Mouse (Mus musculus) left cerebral cortex, postnatal 25 days (tissue): ENCODE measurements around the gene Chrm3. TPM values are rescaled to one million over a fixed set of nuclear protein-coding genes. Genes with fewer than 3 reads are reported as not detected.

Experiments
- DNase-seq, 2 experiments: peaks; one replicate each; pipeline ENCODE4 v3.0.0; 2022; ENCODE audit warnings: low spot score in 2 of 2, mixed read lengths in 1 of 2
- intact Hi-C: fragments of 180-260 bp; cut with DNase I; formaldehyde crosslinking; loops from one replicate; pipeline ENCODE4 v1.15.1; 2025
- total RNA-seq, 2 experiments: library from RNA; stranded (reverse); gene quantifications; 2 replicates each; pipeline ENCODE4 v1.2.3; 2021

Chrm3 gene
- total RNA-seq, 2 experiments from 2014 or later = 50.7 to 57.5 TPM

DNA sequence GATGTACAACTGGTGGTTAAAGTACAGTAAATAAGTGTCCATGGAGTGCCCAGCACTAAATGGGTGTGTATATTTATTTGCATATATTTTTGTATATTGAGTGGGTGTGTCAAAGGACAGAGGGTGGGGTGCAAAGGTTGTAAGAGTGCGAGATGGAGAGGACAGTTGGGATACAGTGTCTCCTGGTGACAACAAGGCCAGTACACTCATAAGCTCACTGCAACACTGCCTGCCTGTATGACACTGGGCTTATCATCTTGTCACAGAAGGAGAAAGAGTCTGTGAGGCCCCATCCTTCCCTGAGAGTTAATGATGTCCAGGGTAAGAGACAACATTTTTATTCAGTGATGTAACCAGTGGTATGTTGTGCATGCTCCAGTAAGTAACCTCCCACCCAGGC, 439.5 kb downstream of the Chrm3 start:
- intact Hi-C loops = no loop called here
- DNase-seq = no peak

DNA sequence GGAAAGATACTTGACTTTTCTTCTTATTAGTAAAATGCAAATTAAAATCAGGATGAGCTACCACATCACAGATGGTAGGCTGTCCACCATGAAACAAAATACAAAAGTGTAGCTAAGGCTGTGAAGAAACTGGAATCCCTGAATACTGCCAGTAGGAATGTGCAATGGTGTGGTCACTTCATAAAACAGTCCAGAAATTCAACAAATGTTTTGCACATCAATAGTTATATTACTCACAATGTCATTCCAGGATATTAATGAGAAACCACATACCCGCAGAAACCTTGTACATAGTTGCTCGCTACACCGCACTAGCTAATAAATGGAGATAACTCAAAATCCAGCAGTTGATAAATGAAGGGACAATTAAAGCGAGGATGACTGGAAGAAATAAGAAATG, 447.9 kb downstream of the Chrm3 start:
- intact Hi-C loops = no loop called here
- DNase-seq = no peak

DNA sequence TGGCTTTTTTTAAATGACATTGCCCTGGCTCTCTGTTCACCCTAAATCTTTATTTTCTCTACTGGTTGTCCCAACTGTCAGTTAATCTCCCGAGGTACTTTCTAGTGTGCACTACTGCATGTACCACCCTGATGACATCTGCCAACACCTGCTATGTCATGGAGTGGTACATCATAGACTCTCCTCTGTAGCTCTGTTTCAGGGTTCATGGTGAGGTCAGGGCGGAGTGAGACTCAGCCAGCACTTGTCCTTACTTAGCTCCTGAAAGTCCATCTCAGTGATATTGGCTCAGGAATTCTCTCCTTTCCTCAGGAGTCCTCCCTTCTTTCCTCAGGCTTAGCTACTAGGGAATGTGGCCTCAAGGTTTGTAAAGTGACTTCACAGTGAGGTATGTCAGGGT, 451.9 kb downstream of the Chrm3 start:
- no peak for DNase-seq
- intact Hi-C loops = no loop called here

DNA sequence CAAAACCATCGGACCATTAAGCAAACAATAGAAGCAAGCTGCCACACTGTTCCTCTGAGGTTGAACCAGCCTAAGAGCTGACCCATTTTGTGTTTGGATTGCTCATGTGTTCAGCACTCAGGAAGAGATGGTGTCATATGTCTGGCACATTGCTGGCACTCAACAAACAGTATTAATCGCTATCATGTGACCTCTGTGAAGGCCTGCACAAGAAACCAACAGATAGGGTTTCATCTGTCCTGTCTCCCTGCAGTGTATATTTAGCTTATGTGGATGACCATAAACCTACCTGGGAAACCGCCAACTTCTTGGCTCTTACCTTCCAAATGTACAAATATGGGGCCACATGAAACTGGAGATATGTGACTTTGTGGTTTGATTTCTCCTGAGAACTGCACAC, 453.4 kb downstream of the Chrm3 start:
- no peak for DNase-seq
- intact Hi-C loops = no loop called here

DNA sequence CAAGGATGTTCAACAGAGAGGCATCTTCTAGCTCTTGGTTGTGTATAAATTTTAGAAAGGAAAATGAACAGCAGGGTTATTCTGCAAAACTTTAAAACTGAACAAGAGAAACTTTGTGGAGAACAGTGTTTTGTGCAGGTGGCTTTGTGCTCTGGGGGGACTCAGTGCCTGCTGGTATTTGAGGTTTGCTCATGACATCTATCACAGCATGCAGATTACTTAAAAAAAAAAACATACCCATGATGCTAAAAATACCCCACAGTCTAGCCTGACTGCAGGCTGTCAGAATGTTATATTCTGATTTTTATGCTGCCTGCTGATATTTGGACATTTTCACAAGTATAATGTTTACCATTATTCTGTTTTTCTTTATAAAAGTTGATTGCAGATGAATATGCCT, 456.2 kb downstream of the Chrm3 start:
- intact Hi-C loops = no loop called here

DNA sequence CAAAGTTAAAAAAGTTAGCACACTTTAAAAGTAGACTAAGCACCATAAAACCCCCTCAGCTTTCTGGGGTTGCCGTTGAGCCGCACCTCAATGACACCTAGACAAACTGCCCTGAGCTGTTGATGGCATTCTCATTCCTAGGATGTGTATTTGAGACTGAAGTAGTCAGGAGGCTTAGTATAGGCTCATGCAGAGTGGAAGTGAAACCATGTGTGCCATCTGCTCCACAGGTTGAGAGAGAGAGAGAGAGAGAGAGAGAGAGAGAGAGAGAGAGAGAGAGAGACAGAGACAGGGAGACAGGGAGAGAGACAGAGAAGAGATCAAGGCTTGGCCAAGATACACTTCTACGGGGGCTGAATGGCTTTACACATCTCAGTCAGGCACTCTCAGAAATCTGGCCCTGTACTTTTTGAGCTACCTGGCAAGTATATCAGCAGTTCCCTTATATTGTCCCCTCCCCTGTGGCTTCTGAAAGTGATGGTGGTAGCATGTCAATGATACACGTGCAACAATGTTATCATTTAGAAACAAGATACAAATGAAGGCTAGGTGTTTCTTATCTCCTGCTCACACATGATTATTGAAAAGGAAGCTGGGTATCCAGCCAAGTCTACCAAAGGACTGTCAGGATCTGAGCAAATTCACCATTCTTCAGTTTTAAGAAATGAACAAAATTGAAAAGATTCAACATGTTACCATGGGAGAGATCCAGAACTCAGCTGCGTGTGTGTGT, 459.8 kb downstream of the Chrm3 start:
- intact Hi-C loops = no loop called here
- DNase-seq = no peak

More for the DNA sequence above, 456.2 kb downstream of the Chrm3 start:
- no peak for DNase-seq

DNA sequence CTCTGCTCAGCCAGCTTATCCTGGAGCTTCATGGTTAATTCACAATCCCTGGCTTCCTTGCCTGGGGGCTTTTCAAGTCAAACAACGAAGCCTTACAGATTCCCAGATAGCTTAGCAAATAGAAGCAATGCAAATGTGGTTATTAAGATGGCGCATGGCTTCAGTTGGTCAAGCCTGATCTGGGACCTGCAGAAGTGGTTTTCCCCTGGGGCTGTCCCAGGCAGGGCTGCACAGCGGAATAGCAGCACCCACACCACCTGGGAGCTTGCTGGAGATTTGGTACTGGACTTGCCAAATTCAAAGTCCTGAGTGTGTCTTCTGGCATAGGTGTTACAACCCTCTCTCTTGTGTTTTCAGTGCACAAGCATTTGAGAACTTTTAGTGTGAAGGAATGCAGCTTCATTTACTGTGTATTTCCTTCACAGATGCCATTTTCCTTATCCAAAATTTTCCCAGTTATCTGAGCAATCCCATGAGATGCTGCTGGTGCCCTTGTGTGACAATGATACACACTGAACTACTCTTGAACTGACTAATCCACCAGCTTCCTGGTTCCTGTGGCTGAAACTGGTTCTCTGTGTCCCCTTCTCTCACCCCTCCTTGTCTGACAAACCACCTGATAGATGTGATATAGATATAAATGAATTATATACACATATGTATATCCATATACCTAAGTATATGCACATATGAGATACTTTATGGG, 461.8 kb downstream of the Chrm3 start:
- intact Hi-C loops = no loop called here
- DNase-seq = no peak

DNA sequence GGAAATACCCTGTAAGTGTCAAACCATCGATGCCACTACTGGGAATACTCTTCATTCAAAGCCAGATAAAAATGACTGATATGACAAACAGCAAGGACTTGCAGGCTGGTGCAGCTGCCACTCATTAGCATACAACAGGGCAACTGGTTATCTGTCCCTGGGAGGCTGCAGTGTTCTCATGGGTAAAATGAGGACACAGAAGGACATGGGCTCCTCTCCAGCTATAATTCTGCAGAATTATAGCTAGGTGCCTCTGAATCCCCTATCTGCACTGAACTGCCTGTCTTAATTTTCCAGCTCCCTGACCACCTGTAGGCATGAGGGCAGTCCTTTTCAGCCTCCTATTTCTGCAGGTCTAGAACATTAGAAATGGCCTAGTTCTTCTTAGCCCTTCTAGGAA, 463.4 kb downstream of the Chrm3 start:
- intact Hi-C loops = no loop called here
- DNase-seq = no peak

DNA sequence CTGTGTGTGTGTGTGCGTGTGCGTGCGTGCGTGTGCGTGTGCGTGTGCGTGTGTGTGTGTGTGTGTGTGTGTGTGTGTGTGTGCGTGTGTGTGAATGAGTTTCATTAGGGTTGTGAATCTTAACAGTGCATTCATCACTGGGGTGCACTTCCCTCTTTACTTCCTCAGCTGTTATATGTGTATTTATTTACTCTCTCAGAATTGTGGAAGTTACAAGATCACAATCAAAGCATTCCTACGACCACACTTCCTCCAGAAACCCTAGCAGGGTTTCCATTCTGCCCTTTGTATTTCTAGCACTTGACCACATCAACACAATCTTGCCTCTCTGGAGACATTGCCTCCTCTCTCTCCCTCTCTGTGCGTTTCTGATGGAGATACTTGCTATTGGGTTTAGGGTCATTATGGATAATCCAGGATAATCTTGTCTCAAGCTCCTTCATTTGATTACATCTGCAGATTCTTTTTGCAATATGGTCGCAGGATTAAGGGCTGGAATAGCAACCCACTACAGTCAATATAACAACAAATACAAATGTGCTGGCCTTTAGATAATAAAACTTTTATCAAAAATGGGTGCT, 465.5 kb downstream of the Chrm3 start:
- intact Hi-C loops = no loop called here
- no peak for DNase-seq

DNA sequence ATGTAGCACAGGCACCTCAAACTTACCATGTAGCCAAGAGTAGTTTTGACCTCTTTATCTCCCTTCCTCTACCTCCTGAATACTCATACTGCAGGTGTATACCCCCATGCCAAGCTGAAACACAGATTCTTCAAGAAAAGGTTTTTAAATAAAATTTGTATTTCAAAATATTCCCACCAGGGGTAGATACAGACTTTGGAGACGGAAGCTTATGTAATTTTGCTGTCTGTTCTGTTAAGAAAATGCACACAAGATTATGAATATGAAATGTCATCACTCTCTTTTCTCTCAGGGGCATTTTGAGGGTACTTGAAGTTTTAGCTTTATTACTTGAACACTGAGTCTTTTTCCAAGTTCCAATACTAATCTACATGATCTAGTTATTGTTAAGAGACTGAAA, 469.6 kb downstream of the Chrm3 start:
- DNase-seq = no peak
- intact Hi-C loops = loop anchor here (5.0 kb wide), 1 partner anchor 451 kb away; no protein-coding TSS in a partner anchor

DNA sequence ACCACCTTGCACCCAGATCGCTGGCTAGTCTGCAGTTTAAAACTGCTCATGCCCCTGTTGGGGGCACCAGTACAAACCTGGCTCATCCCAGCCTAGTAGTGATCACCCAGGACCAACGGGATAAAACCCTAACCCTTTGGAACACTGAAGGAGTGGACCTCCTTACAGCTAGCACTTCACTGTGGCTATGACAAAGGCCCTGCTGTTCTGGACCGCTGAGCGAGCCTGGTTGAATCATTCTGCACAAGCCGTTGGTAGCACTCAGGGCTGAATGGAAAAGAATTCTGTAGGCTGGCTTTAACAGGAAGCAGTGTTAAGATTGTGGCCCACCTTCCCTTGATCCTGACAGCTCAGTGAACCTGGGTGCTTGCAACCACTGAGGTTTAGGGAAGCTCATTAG, 470.2 kb downstream of the Chrm3 start:
- intact Hi-C loops = loop anchor here (5.0 kb wide), 1 partner anchor 452 kb away; no protein-coding TSS in a partner anchor
- peak in 1 of 2 experiments; percentile 35 for DNase-seq

DNA sequence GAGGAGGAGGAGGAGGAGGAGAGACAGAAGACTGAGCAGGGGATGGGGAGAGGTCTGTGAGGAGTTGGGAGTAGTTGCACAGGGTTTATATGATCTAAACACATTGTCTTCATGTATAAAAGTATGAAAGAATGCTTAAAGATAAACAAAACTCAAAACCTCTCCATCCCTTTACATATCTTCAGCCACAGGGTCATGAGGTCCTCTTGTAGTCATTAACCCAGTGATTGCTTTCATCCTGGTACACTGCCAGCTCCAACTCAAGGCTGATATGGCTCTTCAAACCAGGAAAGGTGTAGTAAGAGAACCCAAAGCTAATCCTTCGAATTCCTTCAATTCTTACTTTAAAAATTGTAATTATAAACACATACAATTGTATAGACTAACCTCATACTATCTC, 470.7 kb downstream of the Chrm3 start:
- DNase-seq = no peak
- intact Hi-C loops = loop anchor here (5.0 to 10.0 kb wide), 3 partner anchors 175 to 452 kb away; no protein-coding TSS in a partner anchor

DNA sequence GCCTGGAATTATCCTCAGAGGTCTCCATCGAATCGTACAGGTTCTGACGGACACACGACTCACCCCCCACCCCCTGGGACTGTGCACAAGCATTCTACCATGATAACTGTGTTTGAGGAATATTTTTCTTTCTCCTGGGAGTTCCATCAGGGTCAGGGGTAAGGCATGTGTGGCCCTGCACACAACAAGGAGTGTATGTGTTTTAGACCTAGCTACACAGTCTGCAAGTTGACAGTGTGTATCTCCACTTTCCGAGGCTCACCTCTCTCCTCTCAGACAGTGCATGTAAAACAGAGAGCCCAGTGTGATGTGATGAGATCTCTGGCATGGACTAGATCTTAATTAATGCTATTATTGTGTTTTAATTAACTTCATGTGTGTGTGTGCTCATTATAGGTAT, 472.4 kb downstream of the Chrm3 start:
- intact Hi-C loops = loop anchor here (10.0 kb wide), 2 partner anchors 177 to 357 kb away; no protein-coding TSS in a partner anchor
- DNase-seq = no peak

DNA sequence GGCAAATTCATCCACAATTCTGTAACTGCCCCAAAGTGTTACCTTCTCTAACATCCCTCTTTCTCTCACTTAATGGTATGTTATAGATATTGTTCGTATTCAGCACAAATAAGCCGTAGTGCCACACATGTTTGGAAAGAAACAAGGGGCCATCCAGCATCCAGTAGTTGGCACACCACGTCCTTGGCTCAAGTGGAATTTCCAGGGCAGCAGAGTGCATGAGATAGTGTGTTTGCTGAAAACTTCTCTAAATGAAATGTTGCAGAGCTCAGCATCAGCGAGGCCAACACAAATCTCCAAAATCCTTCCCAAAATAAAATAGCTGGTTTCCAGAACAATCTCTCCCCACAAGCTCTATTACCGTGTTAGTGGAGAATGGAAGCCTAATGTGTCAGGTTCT, 473.4 kb downstream of the Chrm3 start:
- intact Hi-C loops = loop anchor here (10.0 kb wide), 2 partner anchors 178 to 358 kb away; no protein-coding TSS in a partner anchor
- no peak for DNase-seq

DNA sequence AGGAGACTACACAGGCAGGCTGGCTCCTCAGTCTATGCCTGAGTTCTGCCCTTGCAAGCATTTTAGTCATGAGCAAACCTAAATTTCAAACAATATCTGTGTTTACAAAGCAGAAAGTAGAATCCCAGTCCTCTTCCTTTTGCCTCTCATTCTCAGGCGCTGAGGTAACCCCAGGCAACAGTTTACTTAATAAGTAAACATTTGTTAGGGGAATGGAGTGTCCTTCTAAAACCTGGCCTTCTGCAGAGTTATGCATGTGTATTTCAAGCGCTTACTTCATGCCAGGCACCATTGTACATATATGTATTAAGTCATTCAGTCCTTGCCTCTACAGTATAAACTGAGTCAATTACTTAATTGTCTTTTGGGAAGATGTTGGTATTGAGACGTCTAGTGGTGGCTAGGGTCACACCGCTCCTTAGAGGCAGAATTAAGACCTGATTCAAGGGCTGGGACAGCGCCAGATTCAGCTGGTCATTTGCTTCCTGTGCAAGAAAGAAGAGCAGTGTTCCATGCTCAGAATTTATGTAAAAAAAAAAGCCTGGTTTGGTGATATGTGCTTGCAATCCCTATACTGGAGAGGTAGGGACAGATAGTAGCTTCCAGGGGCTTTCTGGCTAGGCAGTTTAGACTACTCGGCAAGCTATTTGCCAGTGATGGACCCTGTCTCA, 474.0 kb downstream of the Chrm3 start:
- no peak for DNase-seq
- intact Hi-C loops = loop anchor here (10.0 kb wide), 2 partner anchors 178 to 358 kb away; no protein-coding TSS in a partner anchor

DNA sequence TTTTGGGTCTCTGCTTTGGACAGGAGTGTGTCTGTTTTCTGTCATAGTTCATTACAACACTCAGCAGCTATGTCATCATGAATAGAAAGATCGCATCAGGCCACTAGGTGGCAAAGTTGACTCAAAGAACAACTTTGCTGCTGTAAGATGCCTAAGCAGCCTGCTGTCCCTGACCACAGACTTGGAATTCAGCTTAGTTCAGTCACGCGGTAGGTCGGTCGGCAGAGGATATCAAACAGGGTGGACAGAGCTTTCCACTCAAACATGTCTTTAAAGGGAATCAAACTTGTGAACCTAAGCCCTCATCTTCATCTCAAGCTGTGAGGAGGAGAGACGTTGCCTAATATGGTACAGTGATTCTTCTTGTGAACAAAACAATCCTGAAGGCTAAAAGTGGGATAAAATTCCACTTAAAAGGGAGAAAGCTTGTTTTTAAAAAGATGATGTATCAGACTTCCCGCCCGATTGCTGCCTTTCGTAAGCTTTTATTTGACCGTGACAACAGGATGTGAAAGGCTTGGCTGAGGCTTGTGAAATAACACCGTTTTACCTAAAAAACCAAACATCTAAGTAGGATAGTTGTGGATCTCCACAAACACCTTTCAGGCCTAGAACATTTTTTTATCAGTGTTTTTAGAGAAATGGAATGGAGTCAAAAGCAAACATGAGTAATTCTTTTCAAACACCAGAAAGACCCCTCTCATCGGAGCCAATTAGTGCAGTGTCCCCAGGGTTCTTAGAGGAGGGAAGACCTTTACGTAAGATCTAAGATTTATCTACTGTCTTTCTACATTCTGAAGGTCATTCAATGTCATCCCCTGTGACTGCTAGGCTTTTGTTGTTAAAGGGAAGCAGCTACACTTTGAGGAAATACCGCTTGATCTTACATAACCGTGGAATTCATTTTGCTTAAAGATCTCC, 478.0 kb downstream of the Chrm3 start:
- intact Hi-C loops = loop anchor here (2.0 to 10.0 kb wide), 4 partner anchors 182 to 1680 kb away; no protein-coding TSS in a partner anchor
- DNase-seq = peak; percentile 83 to 91

DNA sequence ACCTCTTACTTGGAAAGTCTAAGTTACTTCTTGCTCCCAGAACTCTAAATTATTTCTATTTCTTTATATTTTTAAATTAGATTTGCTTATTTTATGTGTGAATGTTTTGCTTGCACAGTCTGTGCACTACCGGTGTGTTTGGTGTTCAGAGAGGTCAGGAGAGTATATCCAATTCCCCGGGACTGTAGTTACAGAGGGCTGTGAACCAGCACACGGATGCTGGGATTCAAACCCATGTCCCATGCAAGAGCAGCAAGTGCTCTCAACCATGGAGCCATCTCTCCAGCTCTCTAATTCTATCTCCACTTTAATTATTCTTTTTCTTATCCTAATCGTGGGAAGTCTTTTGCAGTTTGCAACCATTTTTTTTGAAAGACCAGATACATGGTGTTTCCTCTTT, 478.7 kb downstream of the Chrm3 start:
- intact Hi-C loops = loop anchor here (2.0 to 10.0 kb wide), 4 partner anchors 183 to 1681 kb away; no protein-coding TSS in a partner anchor
- no peak for DNase-seq

DNA sequence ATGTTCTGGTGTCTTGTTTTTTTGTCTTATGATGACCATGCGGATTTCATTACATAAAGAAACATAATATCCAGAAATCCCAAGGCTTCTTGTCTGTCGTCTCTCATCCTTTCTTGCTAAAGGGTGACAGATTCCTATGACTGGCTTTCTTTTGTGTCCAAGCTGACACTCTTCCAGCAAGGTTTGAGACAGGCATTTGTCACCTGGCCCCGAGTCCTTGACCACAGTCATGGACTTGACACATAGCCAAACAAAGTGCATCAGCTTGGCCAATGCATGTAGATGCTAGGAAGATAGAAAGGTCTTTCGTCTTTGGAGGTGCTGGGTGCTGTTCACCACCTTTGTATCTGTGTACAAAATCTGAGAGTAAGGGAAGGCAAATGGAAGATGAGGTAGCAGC, 480.2 kb downstream of the Chrm3 start:
- intact Hi-C loops = loop anchor here (5.0 to 10.0 kb wide), 3 partner anchors 184 to 472 kb away; no protein-coding TSS in a partner anchor
- DNase-seq = no peak

DNA sequence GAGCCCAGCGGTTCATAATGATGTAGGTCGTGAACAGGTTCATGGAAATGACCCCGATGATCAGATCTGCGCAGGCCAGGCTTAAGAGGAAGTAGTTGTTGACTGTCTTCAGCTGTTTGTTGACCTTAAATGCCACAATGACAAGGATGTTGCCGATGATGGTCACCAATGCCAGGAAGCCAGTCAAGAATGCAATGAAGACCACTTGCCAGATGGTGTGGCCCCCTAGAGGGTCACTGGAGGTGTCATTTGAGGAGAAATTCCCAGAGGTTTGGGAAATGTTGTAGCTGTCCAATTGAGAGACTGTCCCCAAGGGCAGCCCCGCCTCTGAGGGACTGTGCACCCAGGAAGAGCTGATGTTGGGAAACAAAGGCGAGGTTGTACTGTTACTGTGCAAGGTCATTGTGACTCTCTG, 482.0 kb downstream of the Chrm3 start:
- no peak for DNase-seq
- intact Hi-C loops = loop anchor here (10.0 kb wide), 1 partner anchor 1056 kb away; no protein-coding TSS in a partner anchor
